Mouse (Mus musculus) heart, postnatal 36 days (tissue): ENCODE measurements around the gene Wdr1. TPM values are rescaled to one million over a fixed set of nuclear protein-coding genes. Genes with fewer than 3 reads are reported as not detected.

ENCODE experiments used
- DNase-seq, 2 experiments: peaks; one replicate each; pipeline ENCODE4 v3.0.0; 2021 to 2022
- intact Hi-C: fragments of 180-260 bp; cut with DNase I; formaldehyde crosslinking; loops from one replicate; pipeline ENCODE4 v1.15.1; 2025
- total RNA-seq, 2 experiments: library from RNA; stranded (reverse); gene quantifications; 2 replicates each; pipeline ENCODE4 v1.2.3; 2021

Wdr1 gene
- total RNA-seq, 2 experiments from 2014 or later, result 111 to 113 TPM

DNA sequence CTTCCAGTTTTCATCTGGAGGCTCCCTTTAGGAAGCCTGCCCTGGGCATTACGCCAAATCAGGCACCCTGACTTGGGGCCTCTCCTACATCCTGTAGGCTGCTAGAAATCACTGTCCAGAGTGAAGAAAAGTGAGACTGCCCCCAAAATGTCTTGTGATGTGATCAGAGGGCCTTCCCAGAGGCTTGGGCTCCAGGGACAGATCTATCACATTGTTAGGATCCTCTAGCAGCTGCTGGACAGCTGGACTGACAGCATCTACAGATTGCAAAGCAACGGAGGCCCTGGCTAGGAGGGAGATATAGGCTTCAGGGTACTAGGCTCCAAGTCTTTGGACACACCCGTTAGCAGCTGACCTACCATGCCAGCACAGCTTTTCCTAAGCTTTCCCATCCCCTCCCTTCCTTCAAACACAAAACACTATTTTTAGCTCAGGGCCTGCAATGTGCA lies 13.5 kb downstream of the Wdr1 start:
- DNase-seq, result no peak

DNA sequence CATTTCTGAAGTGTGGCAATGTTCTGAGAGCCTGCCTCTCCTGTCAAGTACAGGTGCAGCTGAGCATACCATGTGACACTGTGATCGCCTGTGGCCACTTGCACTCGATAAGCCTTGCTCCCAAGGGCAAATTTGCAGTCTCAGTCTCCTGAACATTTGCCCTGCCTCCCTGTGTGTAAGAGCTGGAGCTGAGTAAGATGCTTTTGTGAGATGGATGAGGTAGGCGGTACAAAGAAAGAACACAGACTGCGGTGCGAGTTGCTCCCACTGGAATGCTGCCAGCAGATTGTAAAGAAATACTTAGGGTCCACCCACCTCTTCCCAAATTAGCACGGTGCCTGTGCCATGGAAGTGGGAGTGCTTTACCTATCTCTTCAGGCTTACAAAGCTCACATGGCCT lies 15.6 kb downstream of the Wdr1 start:
- DNase-seq, result no peak
- intact Hi-C loops, result no loop called here

More for the DNA sequence above, 13.5 kb downstream of the Wdr1 start:
- intact Hi-C loops, result no loop called here

DNA sequence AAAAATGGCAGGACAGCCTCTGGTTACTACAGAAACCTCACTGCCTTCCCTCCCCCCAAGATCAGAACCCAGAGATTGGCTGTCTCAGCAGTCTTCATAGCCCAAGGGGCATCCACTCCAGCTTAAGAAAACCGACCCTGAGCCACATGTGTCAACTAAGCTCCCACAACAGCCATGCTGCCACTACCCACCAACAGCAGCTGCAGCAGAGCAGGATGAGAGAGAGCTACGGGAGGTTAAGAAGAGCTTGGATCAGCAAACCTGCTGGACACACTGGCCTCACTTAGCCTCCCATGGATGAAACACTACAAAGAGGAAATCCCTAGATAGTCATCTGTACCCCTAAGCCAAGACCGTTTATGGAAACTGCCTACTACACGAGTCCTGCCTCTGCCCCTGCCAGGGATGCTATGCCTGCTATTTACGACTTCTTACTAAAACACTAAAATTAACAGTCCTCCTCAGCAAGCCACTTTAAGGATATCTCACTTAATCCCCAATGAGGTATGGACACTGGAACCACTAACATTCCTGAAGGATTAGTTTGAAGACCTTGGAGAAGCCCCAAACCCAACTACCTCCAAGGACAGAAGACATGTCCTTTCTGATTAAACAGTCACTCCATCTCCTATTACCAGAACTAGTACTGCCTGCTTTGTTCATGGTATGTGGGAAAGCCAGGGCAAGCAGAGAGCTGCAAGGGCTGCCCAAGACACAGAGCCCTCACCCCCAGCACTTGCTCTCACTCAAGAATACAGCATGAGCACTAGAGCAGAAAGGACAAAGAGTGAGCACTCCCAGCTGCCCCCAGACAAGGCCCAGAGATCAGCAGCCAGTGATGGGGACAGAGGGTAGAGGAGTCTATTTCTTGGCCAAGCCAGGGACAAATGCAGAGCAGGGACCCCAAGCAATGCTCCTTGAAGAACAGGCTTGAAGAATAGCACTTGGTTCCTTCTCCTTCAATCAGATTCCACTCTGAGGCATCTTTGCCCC lies 18.3 kb downstream of the Wdr1 start:
- intact Hi-C loops, result loop anchor here (2.0 kb wide), 1 partner anchor 16 kb away; no protein-coding TSS in a partner anchor
- DNase-seq, result no peak

- intact Hi-C loops, result loop anchor here (2.0 kb wide), 1 partner anchor 17 kb away; no protein-coding TSS in a partner anchor
- DNase-seq, result peak; percentile 35 to 52
Observed at GRCm38 (mm10) chr5:38543496-38544217, 19.4 kb downstream of the Wdr1 start.

GRCm38 (mm10) chr5:38541728-38542127 lies 21.3 kb downstream of the Wdr1 start:
- no peak for DNase-seq

GRCm38 (mm10) chr5:38540898-38541297 lies 22.1 kb downstream of the Wdr1 start:
- intact Hi-C loops, result no loop called here
- DNase-seq, result no peak

More at GRCm38 (mm10) chr5:38541728-38542127, 21.3 kb downstream of the Wdr1 start:
- intact Hi-C loops, result no loop called here

DNA sequence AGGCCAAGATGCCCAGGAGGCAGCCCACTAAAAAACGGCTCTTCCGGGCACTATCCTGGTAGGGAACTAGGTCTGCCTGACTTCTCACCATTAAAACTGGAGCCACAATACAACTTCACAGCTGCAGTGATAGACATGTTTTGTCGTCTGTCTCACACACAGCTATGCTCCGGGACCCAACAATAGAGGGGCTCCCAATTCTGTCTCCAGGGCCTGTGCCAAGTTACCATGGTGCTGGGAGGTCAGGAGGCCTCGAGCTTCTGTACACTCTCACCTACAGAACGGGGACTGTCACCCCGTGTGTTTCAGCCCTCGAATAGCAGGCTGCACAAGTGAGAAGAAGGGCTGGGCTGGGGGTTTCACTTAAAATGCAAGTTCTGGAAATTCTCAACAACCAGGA lies 24.5 kb downstream of the Wdr1 start:
- intact Hi-C loops, result loop anchor here (2.0 kb wide), 1 partner anchor 14 kb away; no protein-coding TSS in a partner anchor
- no peak for DNase-seq

GRCm38 (mm10) chr5:38537845-38538244 lies 25.2 kb downstream of the Wdr1 start:
- intact Hi-C loops, result loop anchor here (2.0 kb wide), 1 partner anchor 15 kb away; no protein-coding TSS in a partner anchor
- DNase-seq, result no peak

DNA sequence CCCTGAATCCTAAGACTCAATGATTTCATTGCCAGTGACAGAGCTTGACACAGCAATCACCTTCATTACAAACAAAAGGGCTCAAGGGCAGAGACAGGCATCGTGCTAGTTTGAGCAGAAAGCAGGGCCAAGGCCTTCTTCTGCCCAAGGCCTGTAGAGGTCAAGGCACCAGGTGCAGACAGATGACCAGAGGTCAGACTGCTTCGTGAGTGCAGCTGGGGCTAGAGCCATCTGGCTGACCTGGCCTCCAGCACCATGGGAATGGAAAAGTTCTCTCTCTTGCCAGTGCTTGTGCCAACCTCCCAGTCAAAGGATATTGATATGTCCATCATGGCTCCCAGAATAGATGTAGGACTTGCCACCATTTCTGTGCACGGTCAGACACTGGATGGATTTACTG lies 26.2 kb downstream of the Wdr1 start:
- intact Hi-C loops, result no loop called here
- peak in 1 of 2 experiments; percentile 29 for DNase-seq

DNA sequence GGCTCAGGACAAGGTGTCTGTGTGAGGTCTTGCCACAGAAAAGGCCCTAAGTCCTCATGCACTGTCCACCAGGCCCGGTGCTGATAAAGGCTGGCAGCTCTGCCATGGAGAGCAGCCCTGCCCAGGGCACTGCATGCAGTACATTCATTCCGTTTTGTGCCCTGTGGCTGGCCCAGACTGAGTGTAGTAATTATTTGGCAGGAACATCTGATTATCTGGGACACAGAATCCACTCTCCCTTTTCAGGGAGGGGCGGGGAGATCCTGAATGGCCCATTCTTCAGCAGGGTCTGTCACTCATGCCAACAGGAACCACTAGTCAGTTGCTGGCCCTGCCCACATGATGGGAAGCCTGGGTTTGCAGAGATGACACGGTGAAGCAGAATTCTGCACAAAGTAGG lies 30.9 kb downstream of the Wdr1 start:
- peak; percentile 31 to 33 for DNase-seq
- intact Hi-C loops, result no loop called here

GRCm38 (mm10) chr5:38529724-38530428 lies 33.1 kb downstream of the Wdr1 start:
- no peak for DNase-seq
- intact Hi-C loops, result no loop called here

GRCm38 (mm10) chr5:38522977-38523376 lies 40.0 kb downstream of the Wdr1 start:
- no peak for DNase-seq
- intact Hi-C loops, result no loop called here

DNA sequence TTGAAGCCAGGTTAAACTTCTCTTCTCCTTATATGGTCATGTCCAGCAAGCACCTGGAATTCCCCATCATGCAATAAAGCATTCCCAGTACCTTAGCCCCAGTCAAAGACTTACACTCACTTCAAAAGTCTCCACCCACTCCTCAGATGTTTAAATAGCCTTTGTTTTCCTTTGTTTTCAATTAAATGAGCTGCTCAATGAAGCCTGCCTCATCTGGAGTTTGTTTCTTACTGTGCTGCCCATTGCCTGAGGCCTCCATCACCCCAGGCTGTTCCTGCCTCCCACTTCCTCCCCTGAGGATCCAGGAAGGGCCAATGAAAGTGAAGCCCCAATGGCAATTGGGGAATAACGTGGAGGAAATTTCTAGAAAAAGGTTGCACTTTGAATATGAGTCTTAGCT lies 42.2 kb downstream of the Wdr1 start:
- no peak for DNase-seq
- intact Hi-C loops, result no loop called here

- intact Hi-C loops, result loop anchor here (1.0 kb wide), 1 partner anchor 209 kb away; no protein-coding TSS in a partner anchor
- peak in 1 of 2 experiments; percentile 28 for DNase-seq
Observed at GRCm38 (mm10) chr5:38516267-38516666, 46.8 kb downstream of the Wdr1 start.

DNA sequence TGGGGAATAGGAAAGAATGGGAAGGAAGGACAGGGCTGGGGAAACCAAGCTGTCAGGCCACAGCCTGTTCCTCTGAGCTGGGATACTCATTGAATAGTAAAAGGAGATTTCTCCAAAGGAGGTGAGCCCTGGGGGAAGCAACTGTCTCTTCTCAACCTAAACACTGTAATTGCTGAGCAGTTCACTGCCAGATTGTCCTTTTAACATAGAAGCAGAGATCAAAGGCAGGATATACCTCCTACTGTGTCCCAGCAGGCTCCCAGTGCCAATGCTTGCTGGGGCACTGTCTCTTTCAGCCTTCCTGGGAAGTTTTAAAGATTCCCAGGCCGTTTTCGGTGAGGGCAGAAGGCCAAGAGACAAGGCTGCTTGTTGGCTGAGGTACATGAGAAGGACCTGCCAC lies 50.0 kb downstream of the Wdr1 start:
- intact Hi-C loops, result no loop called here
- no peak for DNase-seq

DNA sequence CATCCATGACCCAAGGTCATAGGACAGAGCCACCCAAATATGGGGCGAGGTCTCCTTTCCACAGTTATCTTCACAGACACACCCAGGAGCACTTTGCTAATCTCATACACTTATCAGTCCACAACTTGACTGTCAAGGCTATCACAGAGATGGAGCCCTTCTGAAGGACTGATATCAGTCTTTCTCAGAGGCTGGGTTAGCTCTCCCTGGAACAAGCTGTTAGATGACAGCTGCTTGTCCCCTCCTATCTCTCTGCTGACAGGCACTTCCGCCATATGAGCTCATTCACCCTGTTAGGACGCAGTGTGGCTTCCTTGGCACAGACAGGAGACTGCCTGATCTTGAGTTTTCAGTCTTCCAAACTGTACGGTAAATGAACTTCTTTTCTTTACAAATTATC lies 53.5 kb downstream of the Wdr1 start:
- intact Hi-C loops, result no loop called here
- no peak for DNase-seq

GRCm38 (mm10) chr5:38505435-38505765 lies 57.6 kb downstream of the Wdr1 start:
- intact Hi-C loops, result no loop called here
- DNase-seq, result no peak

- intact Hi-C loops, result no loop called here
- DNase-seq, result no peak
Observed at GRCm38 (mm10) chr5:38504747-38505434, 58.1 kb downstream of the Wdr1 start.

DNA sequence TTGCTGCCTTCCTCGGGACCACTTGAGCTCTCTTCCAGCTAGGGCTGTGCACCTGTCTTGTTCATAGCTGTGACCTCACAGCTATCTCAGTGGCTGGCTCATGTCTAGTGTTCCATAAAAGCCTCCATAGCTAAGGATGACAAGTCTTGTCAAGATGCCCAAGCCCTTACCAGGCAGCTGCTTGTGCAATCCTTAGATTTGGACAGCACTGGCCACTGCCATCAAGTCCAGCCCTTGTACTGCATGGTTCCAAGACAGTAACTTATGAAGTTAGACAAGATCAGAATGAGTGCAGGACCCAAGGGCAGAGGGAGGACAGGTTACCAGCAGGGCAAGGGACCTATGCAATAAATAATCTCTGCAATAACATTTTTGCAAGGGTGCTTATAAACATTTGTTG lies 58.9 kb downstream of the Wdr1 start:
- no peak for DNase-seq
- intact Hi-C loops, result no loop called here

DNA sequence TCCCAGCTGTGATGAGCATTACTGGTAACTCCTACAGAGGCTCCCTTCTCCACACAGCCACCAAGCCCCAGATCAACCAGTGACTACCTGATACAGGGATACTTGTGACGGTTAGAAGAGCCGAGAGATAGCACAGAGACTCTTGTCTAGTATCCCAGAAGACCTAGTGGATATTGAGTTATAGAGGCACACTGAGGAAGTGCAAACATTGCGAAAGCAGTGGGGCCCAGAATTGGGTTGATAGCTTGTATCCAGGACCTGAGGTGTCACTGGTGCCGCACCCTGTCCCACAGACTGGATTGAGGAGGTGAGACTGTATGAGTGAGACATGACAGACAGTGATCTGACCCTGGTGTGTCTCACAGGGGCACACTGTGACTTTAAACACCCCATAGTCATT lies 60.0 kb downstream of the Wdr1 start, which contains the start of gene Slc2a9:
Gene Slc2a9 (minus strand): TSS at position 152 of the 400 bp plus-strand sequence.
- no peak for DNase-seq
- intact Hi-C loops, result no loop called here
